Mouse (Mus musculus): ENCODE data around the gene Diras2.

Gene Diras2

DNA sequence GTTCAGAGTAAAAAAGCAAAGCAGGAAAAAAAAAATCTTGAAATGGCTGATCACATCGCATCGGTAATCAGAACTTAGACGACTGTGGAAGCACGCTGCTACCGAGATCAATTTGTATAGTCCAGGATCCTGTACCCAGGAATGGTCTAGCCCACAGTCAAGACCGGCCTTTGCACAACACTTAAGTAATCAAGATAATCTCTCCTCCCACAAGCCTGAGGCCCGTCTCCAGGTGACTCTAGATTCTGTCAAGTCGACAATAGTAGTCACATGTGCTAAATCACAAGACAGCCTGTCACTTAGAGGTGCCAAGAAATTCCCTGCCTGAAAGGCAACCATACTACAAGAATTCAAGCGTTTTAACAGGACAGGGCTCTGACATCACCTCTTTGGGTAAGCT lies at the start of gene Diras2:
Gene Diras2, minus strand, starts transcription at position 159 of the 400 bp plus-strand sequence.
- DNase-seq (ENCODE audit: low spot score in 2 of 2), result no peak

DNA sequence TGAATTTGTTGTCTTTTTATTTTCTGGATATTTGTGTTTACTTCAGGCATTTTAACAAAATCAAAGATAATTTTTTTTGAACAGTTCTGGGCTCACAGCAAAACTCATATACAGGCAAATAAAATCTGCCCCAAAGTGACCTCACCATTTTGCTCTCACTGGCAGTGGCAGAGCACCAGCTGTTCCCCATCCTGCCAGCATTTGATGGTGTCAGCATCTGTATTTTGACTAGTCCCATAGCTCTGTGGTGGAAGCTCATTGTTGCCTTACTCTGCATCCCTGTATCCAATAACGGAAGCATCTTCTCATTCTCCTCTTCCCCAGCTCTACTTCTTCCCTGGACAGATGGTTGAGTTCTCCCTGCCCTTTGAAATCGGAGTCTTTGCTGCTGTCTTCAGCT lies 47.7 kb upstream of the Diras2 start:
- no peak for DNase-seq (ENCODE audit: low spot score in 2 of 2)

DNA sequence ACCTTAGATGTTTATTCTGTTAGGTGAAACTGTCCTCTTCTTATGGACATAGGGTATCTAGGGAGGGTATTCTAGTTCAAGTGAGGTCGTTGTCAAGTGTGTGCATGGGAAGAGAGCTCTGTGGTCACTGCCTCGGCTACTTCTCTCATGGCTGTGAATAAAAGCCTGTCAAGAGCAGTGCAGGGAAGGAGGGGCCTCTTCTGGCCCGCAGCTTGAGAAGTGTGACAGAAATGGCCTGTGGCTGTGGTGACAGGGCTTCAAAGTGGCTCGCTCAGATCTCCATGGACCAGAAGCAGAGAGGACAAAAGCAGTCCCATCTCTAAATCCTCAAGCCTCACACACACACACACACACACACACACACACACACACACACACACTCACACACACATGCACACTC lies 46.9 kb upstream of the Diras2 start:
- no peak for DNase-seq (ENCODE audit: low spot score in 2 of 2)

DNA sequence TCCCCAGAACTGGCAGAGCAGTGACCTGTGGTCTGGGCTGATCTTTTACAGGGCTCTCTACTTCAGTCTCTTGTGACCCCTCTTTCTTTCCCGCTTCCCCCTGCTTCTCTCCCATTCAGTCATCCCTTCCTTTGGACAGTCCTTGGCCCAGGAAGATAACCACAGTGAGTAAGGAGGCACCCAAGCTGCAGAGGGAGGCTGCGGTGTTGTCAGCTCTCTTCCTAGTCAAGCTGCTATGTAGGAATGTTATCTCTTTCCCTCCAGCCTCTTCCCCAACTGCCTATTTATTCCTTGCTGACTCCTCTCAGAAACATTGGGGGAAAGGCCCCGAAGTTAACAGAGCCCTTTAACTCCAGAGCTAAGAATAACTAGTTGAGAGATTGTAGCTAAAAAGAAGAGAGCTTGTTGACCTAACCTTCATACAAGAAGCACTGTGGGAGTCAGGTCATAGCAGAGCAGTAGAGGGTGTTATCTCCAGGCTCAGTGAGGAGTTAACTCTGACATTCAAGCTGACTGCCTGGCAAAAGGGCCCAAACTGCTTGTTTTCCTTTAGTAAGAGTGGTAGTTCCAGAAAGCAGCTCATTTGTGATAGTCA lies 46.3 kb upstream of the Diras2 start:
- DNase-seq (ENCODE audit: low spot score in 2 of 2), result no peak

DNA sequence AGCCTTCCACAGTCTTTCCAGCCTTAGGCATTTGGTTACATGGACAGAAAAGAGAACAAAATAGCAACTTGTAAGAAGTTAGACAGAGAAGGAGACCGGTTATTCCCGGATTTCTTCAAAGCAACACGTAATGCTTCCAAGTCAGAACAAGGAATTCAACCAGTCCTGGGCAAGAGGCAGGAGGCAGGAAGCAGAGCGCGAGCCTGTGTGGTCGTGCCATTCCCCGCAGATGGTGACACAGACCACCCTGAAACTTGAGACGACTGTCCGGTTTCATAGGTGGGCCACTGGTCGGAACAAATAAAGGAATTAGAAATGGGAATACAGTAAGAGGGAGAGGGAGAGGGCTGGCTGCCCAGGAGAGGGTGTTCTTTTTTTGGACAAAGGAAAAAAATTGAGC lies 45.8 kb upstream of the Diras2 start:
- DNase-seq (ENCODE audit: low spot score in 2 of 2), result no peak

DNA sequence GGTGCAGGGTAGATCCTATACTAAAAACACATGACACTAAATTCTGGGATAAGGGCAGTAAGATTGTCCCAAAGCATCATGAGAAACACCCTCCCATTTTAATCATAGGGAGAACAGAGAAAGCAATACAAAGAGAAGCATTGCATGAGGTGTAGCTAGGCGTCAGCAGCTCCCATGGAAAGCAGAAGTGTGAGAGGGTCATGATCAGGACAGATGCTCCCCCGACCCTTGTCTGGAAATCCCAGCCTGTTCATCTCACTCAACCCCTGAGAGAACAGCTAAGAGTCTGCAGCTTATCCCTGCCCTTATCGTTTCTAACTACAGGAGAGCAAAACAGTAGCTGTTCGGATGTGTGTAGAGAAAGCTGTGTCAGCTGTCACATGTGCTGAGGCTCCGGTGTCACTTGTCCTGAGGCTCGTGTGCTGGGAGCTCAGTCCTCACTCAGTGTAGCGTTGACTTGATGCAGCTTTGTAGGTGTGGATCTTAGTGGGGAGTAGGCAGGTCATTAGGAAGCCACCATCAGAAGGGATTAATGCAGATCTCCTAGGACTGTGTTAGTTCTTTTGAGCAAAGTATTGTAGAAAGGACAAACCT lies 45.0 kb upstream of the Diras2 start:
- DNase-seq (ENCODE audit: low spot score in 2 of 2), result no peak

DNA sequence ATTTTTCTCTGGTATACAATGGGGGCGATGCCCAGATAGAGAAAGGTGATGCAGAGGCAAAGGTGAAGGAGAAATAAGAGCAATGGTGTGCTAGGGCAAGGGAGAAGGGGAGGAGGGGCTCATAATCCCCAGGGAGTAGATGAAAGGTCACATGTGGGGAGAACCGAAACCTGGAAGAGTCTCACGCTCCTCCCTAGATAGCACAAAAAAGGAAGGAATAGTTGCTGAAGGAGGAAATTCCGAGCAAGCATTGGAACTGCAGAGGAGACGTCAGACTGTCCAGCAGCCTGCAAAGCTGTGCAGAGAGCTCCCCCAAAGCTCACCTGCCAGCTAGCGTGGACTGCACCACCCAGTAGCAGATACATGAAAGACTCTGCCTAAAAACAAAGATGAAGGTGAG lies 44.4 kb upstream of the Diras2 start:
- no peak for DNase-seq (ENCODE audit: low spot score in 2 of 2)

DNA sequence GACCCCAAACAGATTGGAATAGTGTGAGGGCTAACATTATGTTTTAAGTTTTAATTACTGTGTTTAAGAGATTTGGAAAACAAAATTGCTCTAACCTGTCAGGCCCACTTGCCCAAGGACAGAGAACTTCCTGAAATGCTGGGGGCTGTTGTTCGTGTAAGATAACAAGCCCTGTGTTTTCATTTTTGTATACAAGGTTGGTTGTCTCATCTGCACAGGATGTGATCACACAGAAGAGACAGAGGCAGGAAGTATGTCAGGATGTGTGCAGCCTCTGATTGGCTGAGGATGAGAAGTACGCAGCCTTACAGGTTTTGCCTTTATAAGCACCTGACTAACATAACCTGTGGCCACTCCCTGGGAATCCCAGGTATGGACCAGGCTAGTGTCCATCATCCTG lies 43.2 kb upstream of the Diras2 start:
- no peak for DNase-seq (ENCODE audit: low spot score in 2 of 2)

DNA sequence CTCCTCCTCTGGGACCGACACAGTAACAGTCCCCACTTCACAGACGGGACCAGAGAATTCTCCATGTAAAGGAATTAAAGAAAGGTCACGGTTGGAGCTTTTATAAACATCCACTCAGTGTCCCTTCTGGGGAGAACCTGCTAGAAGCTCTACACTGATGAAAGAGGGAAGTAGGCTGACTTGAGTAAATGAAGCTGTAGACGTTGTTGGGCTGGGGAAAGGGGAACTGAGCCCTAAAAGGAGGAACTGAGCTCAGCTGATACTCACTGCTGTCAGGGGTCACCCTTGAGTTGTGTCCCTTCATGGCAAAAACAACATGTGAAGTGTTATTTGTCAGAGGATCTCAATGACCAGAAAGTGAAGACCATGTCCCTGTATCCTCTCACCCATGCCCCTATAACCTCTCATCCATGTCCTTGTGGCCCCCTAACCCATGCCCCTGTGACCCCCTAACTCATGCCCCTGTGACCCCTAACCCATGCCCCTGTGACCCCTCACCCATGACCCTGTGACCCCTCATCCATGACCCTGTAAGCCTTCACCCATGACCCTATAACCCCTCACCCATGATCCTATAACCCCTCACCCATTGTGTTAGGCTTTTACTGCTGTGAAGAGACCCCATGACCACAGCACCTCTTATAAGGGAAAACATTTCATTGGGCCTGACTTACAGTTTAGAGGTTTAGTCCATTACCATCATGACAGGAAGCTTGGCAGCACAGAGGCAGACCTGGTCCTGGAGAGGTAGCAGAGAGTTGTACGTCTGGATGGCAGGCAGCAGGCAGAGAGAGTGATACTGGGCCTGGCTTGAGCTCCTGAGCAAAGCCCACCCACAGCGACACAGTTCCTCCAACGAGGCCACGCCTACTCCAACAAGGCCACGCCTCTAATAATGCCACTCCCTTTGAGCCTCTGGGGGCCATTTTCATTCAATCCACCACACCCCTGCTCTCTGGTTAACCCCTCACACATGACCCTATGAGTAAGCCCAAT lies 41.7 kb upstream of the Diras2 start:
- no peak for DNase-seq (ENCODE audit: low spot score in 2 of 2)

DNA sequence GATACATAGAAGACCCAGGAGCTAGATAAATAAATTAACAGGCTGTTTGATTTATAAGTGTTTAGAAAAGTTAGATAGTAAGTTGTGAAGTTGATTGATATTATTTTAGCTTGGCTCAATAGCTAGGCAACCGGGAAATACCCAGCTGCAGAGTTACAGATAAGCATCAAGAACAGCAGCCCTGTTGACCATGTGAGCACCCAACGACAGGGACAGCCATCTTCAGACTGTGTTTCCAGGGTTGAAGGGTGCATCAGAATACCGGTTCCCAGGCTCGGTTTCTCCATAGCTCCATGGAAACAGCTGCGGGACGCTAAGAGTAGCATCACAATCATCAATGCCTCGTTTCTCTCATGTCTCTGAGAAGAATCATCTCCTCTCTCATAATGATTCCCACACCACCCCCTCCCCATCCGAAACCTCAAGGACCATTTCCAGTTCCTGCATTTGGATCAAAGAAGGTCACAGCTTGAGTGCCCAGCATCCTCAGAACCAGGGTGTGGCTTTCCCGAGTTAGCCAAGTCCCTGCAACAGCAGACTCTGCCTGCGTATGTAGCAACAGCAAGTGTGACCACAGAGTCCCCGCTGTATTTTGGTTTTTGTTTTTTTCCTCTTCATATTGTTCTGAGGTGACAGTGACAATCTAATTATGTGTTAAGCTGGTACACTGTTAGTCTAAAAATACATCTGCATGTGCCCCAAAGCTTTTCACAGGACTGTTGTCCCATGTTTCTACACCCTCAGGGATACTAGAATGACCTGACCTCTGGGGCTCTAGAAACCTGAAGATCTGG lies 40.7 kb upstream of the Diras2 start:
- no peak for DNase-seq (ENCODE audit: low spot score in 2 of 2)

DNA sequence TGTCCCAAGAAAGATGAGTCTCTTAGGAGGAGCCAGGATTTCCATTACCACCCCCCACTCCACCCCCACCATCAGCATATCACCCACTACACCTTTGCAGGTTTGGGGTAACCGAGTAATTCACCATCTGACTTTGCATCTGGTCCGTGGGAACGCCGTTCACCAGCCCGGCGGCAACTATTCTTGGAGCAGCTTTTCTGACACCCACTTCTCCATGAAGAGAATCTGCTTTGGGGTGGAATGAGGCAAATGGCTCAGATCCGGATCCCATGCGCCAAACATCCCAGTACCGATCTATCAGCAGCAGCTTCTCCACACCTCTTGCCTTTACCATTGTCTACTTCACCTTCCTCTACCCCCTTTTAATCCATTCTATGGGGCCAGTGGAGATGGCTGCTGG lies 39.2 kb upstream of the Diras2 start:
- DNase-seq (ENCODE audit: low spot score in 2 of 2), result no peak

DNA sequence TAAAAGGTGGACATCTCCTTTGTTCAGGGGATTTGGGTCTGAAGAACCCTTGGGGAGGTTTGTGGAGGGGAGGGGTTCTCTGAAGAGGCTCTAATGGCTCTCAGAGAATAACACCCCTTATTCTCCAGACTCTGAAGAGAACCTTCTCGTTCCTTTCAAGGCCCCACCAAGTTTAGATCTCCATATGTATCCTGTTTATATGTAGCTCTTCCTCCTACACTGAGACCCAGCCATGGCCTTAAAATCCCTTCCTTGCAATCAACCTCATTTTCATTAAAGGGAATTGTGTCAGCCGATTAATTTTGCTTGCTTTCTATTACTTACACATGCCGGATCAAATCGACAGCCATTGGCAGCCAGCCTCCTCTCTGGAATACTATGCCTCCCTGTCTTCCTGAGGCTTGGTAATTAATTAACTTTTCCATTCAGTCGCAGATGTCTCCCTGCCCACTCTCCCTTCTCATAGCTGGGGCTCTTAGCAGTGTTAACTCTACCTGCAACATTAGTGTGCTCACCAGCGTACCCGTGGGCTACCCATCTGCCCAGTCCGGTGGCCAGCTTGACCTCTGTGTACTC lies 38.2 kb upstream of the Diras2 start:
- no peak for DNase-seq (ENCODE audit: low spot score in 2 of 2)

DNA sequence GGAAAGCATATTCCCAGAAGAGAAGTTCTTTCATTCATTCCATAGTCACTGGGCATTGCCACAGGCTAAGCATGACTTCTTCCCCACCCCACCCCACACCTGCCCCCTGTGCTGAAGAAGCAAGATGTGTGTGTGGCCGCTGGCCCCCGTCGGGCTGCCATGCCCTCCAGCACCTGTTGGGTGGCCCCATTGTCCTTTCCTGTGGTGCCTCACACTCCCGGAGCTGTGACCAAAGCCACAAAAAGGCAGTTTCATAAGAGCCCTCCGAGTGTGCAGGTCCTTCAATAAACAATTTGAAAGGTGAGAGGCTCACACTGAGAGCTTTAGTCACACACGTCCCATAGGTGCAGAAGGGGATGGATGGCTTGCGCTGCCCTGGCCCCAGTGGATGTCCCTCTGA lies 35.7 kb upstream of the Diras2 start:
- no peak for DNase-seq (ENCODE audit: low spot score in 2 of 2)

DNA sequence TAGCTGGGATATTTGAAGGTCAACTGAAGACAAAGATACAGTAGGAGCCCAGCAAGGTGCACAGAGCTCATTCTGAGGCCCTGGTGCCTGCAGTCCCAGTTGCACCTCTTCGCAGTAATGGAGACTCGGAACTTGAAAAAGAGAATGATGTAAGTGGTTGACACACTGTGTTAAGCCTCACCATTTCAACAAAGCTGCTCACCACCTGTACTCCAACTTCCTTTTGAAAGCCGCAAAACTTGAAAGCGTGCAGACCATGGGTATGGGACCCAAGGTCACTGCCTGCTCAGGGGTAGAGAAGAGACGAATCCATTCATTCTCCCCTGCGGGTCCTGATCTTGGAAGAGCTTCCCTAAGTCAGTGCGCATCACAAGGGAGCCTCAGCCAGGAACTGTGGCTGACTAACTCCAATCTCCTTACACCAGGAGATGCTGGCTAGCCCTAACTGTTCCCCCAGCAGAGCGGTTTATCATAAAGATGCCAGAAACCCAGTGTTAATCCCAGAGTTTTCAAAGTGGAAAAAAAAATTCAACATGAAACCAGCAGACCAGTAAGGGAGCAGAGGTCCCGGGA lies 35.2 kb upstream of the Diras2 start:
- no peak for DNase-seq (ENCODE audit: low spot score in 2 of 2)

DNA sequence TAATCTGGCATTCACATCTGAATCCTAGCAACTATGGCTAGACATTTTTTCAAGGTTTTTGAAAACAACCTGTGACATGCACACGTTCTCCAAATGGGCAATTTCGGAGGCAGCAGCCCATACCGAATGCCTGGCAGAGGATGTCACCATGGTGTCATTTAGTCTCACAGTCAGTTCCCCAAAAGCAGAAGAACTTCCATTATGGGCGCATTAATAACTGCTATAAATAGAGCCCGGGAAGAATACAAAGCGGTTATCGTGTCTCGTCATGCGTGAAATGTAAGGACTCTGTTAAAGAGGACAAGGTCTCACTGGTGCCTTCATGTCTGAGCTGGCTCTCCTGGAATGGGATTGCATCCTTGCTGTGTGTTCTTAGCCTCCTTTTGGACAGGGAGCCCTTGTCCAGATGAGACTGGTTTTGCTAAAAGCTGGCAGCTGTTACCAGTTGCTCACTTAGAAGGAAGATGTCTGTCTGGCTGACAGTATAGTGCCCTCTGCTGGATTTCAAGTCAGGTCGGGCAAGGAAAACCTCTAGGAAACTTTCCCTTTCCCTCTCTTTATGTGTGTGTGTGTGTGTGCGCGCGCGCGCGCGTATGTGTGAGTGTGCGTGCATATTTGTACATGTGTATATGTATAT lies 34.1 kb upstream of the Diras2 start:
- DNase-seq (ENCODE audit: low spot score in 2 of 2), result no peak

DNA sequence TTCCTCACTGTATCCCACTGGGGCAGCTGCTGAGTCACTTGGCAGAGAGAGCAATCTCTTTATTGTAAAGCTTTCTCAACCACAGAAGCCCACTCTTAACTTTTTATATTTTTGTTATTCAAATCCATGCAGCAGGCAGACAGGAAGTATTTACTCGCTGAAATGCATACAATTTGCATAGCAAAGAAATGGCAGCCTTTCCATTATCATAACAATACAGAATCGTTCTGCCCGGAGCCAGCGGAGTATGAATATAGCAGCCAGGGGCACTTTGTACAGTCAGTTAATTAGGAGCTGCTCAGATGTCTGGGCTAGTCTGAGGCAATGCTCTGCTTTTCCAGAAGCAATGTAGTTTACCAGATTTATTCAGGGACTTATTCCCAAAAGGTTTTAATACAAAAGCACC lies 31.1 kb upstream of the Diras2 start:
- no peak for DNase-seq (ENCODE audit: low spot score in 2 of 2)

DNA sequence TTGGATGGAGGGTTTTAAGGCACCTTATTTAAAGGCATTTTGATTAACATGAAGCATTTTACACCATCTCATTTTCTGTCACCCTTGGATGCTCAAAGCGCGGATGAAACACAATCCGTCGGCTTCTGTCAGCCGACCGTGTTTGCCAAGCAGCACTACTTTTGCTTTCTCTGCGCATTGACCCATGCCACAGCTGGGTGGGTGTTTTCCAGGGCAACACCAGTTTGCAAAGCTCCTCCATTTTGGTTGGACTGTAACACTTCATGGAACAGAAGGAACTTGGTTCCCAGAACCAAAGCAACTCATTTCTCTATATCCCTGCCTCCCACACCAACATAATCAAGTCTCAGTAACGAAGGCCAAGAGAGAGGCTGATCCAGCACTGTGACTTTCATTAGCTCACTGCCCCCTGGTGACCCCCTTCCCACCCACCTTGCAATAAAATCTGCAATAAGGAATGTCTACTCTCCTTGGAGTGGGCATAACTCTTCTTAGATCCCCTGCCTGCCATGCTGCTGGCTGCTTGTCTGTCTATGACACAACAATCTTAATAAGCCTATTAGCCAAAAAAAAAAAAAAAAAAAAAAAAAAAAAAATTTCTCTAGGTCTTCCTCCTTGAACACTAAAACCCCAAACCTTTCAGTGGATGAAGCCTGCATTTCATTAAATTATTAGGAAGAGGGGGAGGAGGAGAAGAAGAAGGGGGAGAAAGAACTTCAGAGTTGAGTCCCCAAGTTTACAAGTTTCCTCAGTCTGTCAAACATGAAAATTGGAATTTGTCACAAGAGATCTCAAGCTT lies 30.5 kb upstream of the Diras2 start:
- DNase-seq (ENCODE audit: low spot score in 2 of 2), result no peak

DNA sequence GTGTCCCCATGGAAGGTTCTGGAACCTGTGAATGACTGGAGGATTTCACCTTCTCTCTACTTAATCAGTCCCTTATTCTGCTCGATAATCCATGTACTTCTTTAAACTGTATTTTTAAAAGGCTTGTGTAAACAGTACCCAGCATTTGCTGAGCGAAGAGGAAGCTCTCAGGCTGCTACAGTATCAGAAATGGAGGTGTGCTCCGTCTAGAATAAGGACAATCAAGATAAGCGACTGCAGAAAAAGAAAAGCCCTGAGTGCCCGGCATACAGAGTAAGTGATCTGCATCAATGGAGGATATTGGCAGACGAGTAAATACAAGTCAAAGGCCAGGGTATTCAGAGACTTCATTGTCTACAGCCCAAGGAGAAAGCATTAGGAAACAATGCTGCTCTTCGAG lies 26.3 kb upstream of the Diras2 start:
- DNase-seq (ENCODE audit: low spot score in 2 of 2), result no peak

DNA sequence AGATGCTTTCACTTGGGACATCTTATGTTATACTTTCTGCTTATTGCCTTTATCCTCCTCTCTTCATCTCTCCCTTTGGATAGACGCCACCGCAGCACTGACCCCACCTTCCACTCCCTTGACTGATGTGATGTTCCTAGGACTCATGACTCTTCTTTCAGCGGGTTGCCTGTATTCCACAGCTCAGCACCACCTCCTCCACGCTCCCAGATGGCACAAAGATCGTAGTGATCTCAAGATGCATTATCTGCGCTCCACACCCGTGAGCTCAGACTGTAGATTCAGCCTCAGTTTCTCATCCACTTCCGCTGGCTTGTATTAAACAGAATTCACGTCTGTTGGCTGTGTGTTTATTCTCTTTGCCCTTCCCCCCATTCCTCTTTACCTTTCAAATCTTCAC lies 23.6 kb upstream of the Diras2 start:
- no peak for DNase-seq (ENCODE audit: low spot score in 2 of 2)
